9 mouse cellular contexts compared by ENCODE assay signal in genomic region chr2:32082229-32082628, GRCm38 (mm10). TPM values are rescaled to one million over a fixed set of nuclear protein-coding genes. Genes with fewer than 3 reads are reported as not detected.
DNase-seq lines count a peak whose midpoint lies in the region; ATAC-seq and TF ChIP-seq lines count a peak whose summit lies in the region.
"Had no signal": no experiment of that assay in that cellular context is flagged by ENCODE, and none has a peak within 500 bp of the region (broad histone marks: within the 10 kb centered on the region; RNA-seq: fewer than 3 reads in every experiment).

No protein-coding gene starts in this region.

- H3K4me3 ChIP-seq in erythroblast, embryonic 14.5 days (replicated peaks): peak overlapping the region; percentile 88
- H3K4me3 ChIP-seq in lung, postnatal 0 days (ENCODE audit: low read depth, low read length): peak overlapping the region; percentile 57; the same call in 1 of the 2 replicates
- peak overlapping the region; percentile 86 for H3K4me3 ChIP-seq in liver, embryonic 12.5 days
- H3K4me3 ChIP-seq in thymus, adult 2 months (ENCODE audit: control insufficient read depth, insufficient read depth, low read length): peak overlapping the region; percentile 65

- peak overlapping the region; percentile 86 for H3K4me2 ChIP-seq in lung, postnatal 0 days (replicated peaks; ENCODE audit: low read depth, low read length)
- H3K4me2 ChIP-seq in liver, embryonic 12.5 days: peak overlapping the region; percentile 100

- no peak for DNase-seq in lung, postnatal 0 days (ENCODE audit: low spot score)
- DNase-seq in lung, adult 18-20 months: no peak
- DNase-seq in thymus, adult 2 months: peak; percentile 38
- no peak for DNase-seq in embryo, embryonic 10 days (ENCODE audit: low spot score)
- DNase-seq in frontal cortex, postnatal 36 days (ENCODE audit: low spot score in 2 of 2): no peak
- DNase-seq: adrenal gland, postnatal 36 days had no signal

- peaks cover 91% of the 10 kb centered on the region for H3K4me1 ChIP-seq in erythroblast, embryonic 14.5 days (ENCODE audit: control insufficient read depth)
- peaks cover 5% of the 10 kb centered on the region; the same call in 1 of the 2 replicates for H3K4me1 ChIP-seq in lung, postnatal 0 days (ENCODE audit: insufficient read depth, low read depth, low read length)
- peaks cover 80% of the 10 kb centered on the region for H3K4me1 ChIP-seq in liver, embryonic 12.5 days
- peaks cover 17% of the 10 kb centered on the region for H3K4me1 ChIP-seq in thymus, adult 2 months (replicated peaks; ENCODE audit: control insufficient read depth, insufficient read depth, low read length)

- TF ChIP-seq POLR2A in thymus, adult 2 months (IDR thresholded peaks at IDR 0.05; ENCODE audit: control insufficient read depth, extremely low read depth, insufficient read depth, low read length, poor library complexity): no peak

- no peaks in the 10 kb centered on the region for H3K9me3 ChIP-seq in erythroblast, embryonic 14.5 days (ENCODE audit: control insufficient read depth, low read length)
- no peaks in the 10 kb centered on the region for H3K9me3 ChIP-seq in lung, postnatal 0 days (ENCODE audit: low read length)
- no peaks in the 10 kb centered on the region for H3K9me3 ChIP-seq in liver, embryonic 12.5 days (replicated peaks)

- 0 out of 2 replicates have a peak overlapping the region, but pooled peaks have one; percentile 5 for H3K9ac ChIP-seq in lung, postnatal 0 days (replicated peaks; ENCODE audit: low read depth)
- peak overlapping the region; percentile 91 for H3K9ac ChIP-seq in liver, embryonic 12.5 days

- H3K27me3 ChIP-seq in erythroblast, embryonic 14.5 days (ENCODE audit: control insufficient read depth): peaks cover 15% of the 10 kb centered on the region
- peaks cover 25% of the 10 kb centered on the region for H3K27me3 ChIP-seq in lung, postnatal 0 days (replicated peaks; ENCODE audit: insufficient read depth, low read length)
- H3K27me3 ChIP-seq in liver, embryonic 12.5 days (replicated peaks): peaks cover 11% of the 10 kb centered on the region
- H3K27me3 ChIP-seq in thymus, adult 2 months (ENCODE audit: control insufficient read depth, insufficient read depth, low read length): no peaks in the 10 kb centered on the region

- TF ChIP-seq EP300 in lung, postnatal 0 days (IDR thresholded peaks at IDR 0.05): no peak

- no peak for TF ChIP-seq CTCF in lung, postnatal 0 days (IDR thresholded peaks at IDR 0.05)
- no peak for TF ChIP-seq CTCF in thymus, adult 2 months (IDR thresholded peaks at IDR 0.05; ENCODE audit: borderline replicate concordance, control insufficient read depth, extremely low read depth, insufficient read depth, low read length, poor library complexity)

- peak overlapping the region; percentile 26; the same call in 1 of the 2 replicates for H3K27ac ChIP-seq in lung, postnatal 0 days (ENCODE audit: low read length)
- H3K27ac ChIP-seq in liver, embryonic 12.5 days: peak overlapping the region; percentile 98
- H3K27ac ChIP-seq in thymus, adult 2 months (ENCODE audit: control insufficient read depth, insufficient read depth, low read length): peak overlapping the region; percentile 89

- 44% methylated on average over 2 of the region's 2 CpGs for WGBS in lung, postnatal 0 days
- WGBS in liver, embryonic 12.5 days (ENCODE audit: insufficient replicate concordance): 29% methylated on average over 2 of the region's 2 CpGs
- 3% methylated on average over 2 of the region's 2 CpGs for WGBS in thymus, adult 2 months

- ATAC-seq in erythroblast, adult 5-6 weeks (replicated peaks; ENCODE audit: low FRiP score, poor library complexity, severe bottlenecking): no peak
- ATAC-seq in lung, postnatal 0 days: no peak
- ATAC-seq in liver, embryonic 12.5 days: no peak

- peaks cover 63% of the 10 kb centered on the region for H3K36me3 ChIP-seq in erythroblast, embryonic 14.5 days (ENCODE audit: control insufficient read depth)
- no peaks in the 10 kb centered on the region for H3K36me3 ChIP-seq in lung, postnatal 0 days (ENCODE audit: insufficient read depth, low read length)
- peaks cover 36% of the 10 kb centered on the region for H3K36me3 ChIP-seq in liver, embryonic 12.5 days
- peaks cover 21% of the 10 kb centered on the region for H3K36me3 ChIP-seq in thymus, adult 2 months (ENCODE audit: control insufficient read depth, insufficient read depth, low read length)

RNA-seq across cellular contexts. Expression of gene Fam78a, which starts 2.4 kb away (rescaled TPM):
- polyA plus RNA-seq in erythroblast, embryonic 14.5 days (2012): 9.8 and 12.5 TPM in 2 replicates
- total RNA-seq in erythroblast, adult 5-6 weeks (2015; ENCODE audit: low replicate concordance): 9.6 and 16.9 TPM in 2 replicates
- total RNA-seq in erythroblast, adult 5-6 weeks (2017; ENCODE audit: low replicate concordance): 19.7 and 23.0 TPM in 2 replicates
- 2.5 TPM in 2 replicates for polyA plus RNA-seq in lung, postnatal 0 days (2015; fragmentation: Nextera tagmentation; extraction: Ambion mirVana)
- 22.4 and 22.6 TPM in 2 replicates for polyA plus RNA-seq in liver, embryonic 12.5 days (2016; fragmentation: Nextera tagmentation; extraction: Ambion mirVana)
- polyA plus RNA-seq in thymus, adult 2 months (2012; rRNA removed): 189 and 210 TPM in 2 replicates

RNA-seq across cellular contexts. Expression of gene Plpp7, which starts 13.1 kb away (rescaled TPM):
- 0.32 and 0.48 TPM in 2 replicates for polyA plus RNA-seq in erythroblast, embryonic 14.5 days (2012)
- not detected in 2 replicates for total RNA-seq in erythroblast, adult 5-6 weeks (2015; ENCODE audit: low replicate concordance)
- 0.60 TPM in 1 of 2 replicates, not detected in the other for total RNA-seq in erythroblast, adult 5-6 weeks (2017; ENCODE audit: low replicate concordance)
- polyA plus RNA-seq in lung, postnatal 0 days (2015; fragmentation: Nextera tagmentation; extraction: Ambion mirVana): 2.4 and 2.5 TPM in 2 replicates
- 3.0 and 3.4 TPM in 2 replicates for polyA plus RNA-seq in liver, embryonic 12.5 days (2016; fragmentation: Nextera tagmentation; extraction: Ambion mirVana)
- polyA plus RNA-seq in thymus, adult 2 months (2012; rRNA removed): 2.9 and 7.7 TPM in 2 replicates

Comparison
In these comparisons a context has a peak if more than half of its experiments do, and no peak if none do; other contexts are left out.
1. H3K27ac ChIP-seq: peak in every context shown above with its lines; median percentile 98 in liver, embryonic 12.5 days; 89 in thymus, adult 2 months; 26 in lung, postnatal 0 days.